Mouse (Mus musculus): ENCODE measurements around the gene Capn6. TPM values are rescaled to one million over a fixed set of nuclear protein-coding genes. Genes with fewer than 3 reads are reported as not detected.

Capn6 gene
- total and polyA plus RNA-seq, 3 experiments, result not detected

DNA sequence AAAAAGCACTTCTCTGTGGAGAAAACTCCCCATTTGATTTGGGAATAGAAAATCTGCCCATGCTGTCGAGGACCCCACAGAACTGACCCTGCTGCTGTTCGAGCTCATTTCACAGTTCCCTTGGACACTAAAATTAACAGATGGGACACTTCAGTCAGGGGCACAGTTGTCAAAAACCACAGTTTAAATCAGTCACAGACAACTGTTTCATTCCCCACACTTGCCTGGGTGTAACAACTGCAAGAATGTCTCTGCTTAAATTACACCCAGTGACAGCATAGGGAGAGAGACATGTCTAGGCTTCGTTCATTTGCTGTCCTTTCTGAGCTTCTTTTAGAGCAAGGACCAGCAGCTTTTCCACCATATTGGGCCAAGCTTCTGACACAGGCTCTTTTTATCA, 19.4 kb upstream of the Capn6 start:
- no peak for DNase-seq (ENCODE audit: extremely low read depth)
- Histone ChIP-seq H3K27me3 (replicated peaks) (no peaks in the 10 kb centered on the region), H3K27ac (ENCODE audit: insufficient read depth, low read depth) (no peak overlapping the region), H3K4me2 (ENCODE audit: insufficient read depth, low read depth, poor library complexity, severe bottlenecking) (no peak overlapping the region), H3K79me2 (replicated peaks; ENCODE audit: control insufficient read depth, extremely low read depth, insufficient read depth, poor library complexity, severe bottlenecking) (no peaks in the 10 kb centered on the region), H3K9ac (ENCODE audit: insufficient read depth, low read depth) (no peak overlapping the region), H3K4me1 (ENCODE audit: control insufficient read depth in 1 of 2, insufficient read depth in 2 of 2) (no peaks in the 10 kb centered on the region), H3K36me3 (replicated peaks in 1 of 2; ENCODE audit: control insufficient read depth in 1 of 2, insufficient read depth in 1 of 2, low read length in 1 of 2) (no peaks in the 10 kb centered on the region), H3K9me3 (replicated peaks; ENCODE audit: low read length) (no peaks in the 10 kb centered on the region), H3K4me3 (replicated peaks in 1 of 3; ENCODE audit: low read depth in 2 of 3, low read length in 2 of 3, poor library complexity in 1 of 3) (no peak overlapping the region)
- TF ChIP-seq EP300 (IDR thresholded peaks at IDR 0.05; ENCODE audit: low read length), result no peak
- no peak for TF ChIP-seq MYC (IDR thresholded peaks at IDR 0.05; ENCODE audit: low read depth, low read length)
- TF ChIP-seq E2F4 (IDR thresholded peaks at IDR 0.05; ENCODE audit: insufficient replicate concordance, low read depth, low read length), result no peak
- no peak for TF ChIP-seq NRF1 (IDR thresholded peaks at IDR 0.05; ENCODE audit: low read depth, low read length)
- TF ChIP-seq POLR2AphosphoS2 (IDR thresholded peaks at IDR 0.05; ENCODE audit: low read depth, low read length), result no peak
- no peak for TF ChIP-seq GABPA (IDR thresholded peaks at IDR 0.05; ENCODE audit: insufficient replicate concordance, low read depth, low read length)
- TF ChIP-seq CHD1 (IDR thresholded peaks at IDR 0.05; ENCODE audit: low read depth, low read length), result no peak
- no peak for TF ChIP-seq ZMIZ1 (IDR thresholded peaks at IDR 0.05; ENCODE audit: low read depth, low read length)
- TF ChIP-seq MEF2A (IDR thresholded peaks at IDR 0.05; ENCODE audit: borderline replicate concordance, low read depth, low read length), result no peak
- no peak for TF ChIP-seq JUN (IDR thresholded peaks at IDR 0.05; ENCODE audit: insufficient read depth, low read depth, low read length)
- in situ Hi-C loops (cut with MboI; ENCODE audit: low pct_ligation_motif_present, low pct_unique_long_range_greater_than_20kb, low sequenced_read_pairs), result no loop called here
- dilution Hi-C loops (cut with MboI; ENCODE audit: extremely low pct_ligation_motif_present, extremely low pct_unique_long_range_greater_than_20kb, low sequenced_read_pairs), result no loop called here

DNA sequence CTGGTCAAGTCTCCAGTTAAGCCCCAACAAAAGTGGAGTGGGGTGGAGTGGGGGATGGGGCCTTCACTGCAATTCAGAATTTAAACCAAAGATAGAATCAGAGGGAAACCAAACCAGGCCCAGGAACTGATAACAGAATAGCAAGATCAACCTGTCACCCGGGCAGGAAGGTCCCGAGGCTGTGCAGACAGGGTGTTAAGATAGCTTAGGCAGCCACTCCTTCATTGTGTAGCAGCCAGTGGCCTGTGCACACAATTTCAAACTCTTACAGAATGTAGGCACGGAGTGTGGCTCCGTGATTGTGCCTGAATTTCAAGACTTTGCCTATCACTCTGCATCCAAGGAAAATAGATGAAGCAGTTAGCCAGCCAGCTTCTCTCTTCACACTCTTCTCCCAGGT, 693 bp downstream of the Capn6 start:
- Histone ChIP-seq H3K9me3 (replicated peaks; ENCODE audit: low read length) (no peaks in the 10 kb centered on the region), H3K27ac (ENCODE audit: insufficient read depth, low read depth) (no peak overlapping the region), H3K79me2 (replicated peaks; ENCODE audit: control insufficient read depth, extremely low read depth, insufficient read depth, poor library complexity, severe bottlenecking) (no peaks in the 10 kb centered on the region), H3K4me2 (ENCODE audit: insufficient read depth, low read depth, poor library complexity, severe bottlenecking) (no peak overlapping the region), H3K4me3 (replicated peaks in 1 of 3; ENCODE audit: low read depth in 2 of 3, low read length in 2 of 3, poor library complexity in 1 of 3) (no peak overlapping the region), H3K9ac (ENCODE audit: insufficient read depth, low read depth) (no peak overlapping the region), H3K27me3 (replicated peaks) (no peaks in the 10 kb centered on the region), H3K4me1 (ENCODE audit: control insufficient read depth in 1 of 2, insufficient read depth in 2 of 2) (no peaks in the 10 kb centered on the region), H3K36me3 (replicated peaks in 1 of 2; ENCODE audit: control insufficient read depth in 1 of 2, insufficient read depth in 1 of 2, low read length in 1 of 2) (no peaks in the 10 kb centered on the region)
- TF ChIP-seq E2F4 (IDR thresholded peaks at IDR 0.05; ENCODE audit: insufficient replicate concordance, low read depth, low read length) (no peak), KAT2A (IDR thresholded peaks at IDR 0.05; ENCODE audit: insufficient replicate concordance, low read length) (no peak), HCFC1 (IDR thresholded peaks at IDR 0.05; ENCODE audit: low read depth, low read length) (no peak), PAX5 (IDR thresholded peaks at IDR 0.05; ENCODE audit: low read length) (no peak), MAFK (IDR thresholded peaks at IDR 0.05; ENCODE audit: insufficient replicate concordance, low read length) (no peak), POLR2AphosphoS2 (IDR thresholded peaks at IDR 0.05; ENCODE audit: low read depth, low read length) (no peak), UBTF (IDR thresholded peaks at IDR 0.05; ENCODE audit: low read depth, low read length) (no peak), MXI1 (IDR thresholded peaks at IDR 0.05; ENCODE audit: low read depth, low read length) (no peak), ZC3H11A (IDR thresholded peaks at IDR 0.05; ENCODE audit: low read depth, low read length) (no peak), USF2 (conservative IDR thresholded peaks at IDR 0.05; ENCODE audit: low read depth, low read length) (no peak), TBP (conservative IDR thresholded peaks at IDR 0.05; ENCODE audit: low read depth, low read length) (no peak), MYC (IDR thresholded peaks at IDR 0.05; ENCODE audit: low read depth, low read length) (no peak), MEF2A (IDR thresholded peaks at IDR 0.05; ENCODE audit: borderline replicate concordance, low read depth, low read length) (no peak)
- no peak for DNase-seq (ENCODE audit: extremely low read depth)
- dilution Hi-C loops (cut with MboI; ENCODE audit: extremely low pct_ligation_motif_present, extremely low pct_unique_long_range_greater_than_20kb, low sequenced_read_pairs) (no loop called here), in situ Hi-C loops (cut with MboI; ENCODE audit: low pct_ligation_motif_present, low pct_unique_long_range_greater_than_20kb, low sequenced_read_pairs) (no loop called here)

Data from CH12.LX (cell line).